Mouse (Mus musculus): ENCODE measurements around the gene Smad3.

GRCm38 (mm10) chr9:63802504-63802903, 44.7 kb upstream of the Smad3 start:
- TF ChIP-seq GATA1 (IDR thresholded peaks at IDR 0.05; ENCODE audit: borderline replicate concordance, low read length) (no peak), FLI1 (IDR thresholded peaks at IDR 0.05; ENCODE audit: low read length) (no peak)
